Mouse (Mus musculus): ENCODE measurements around the gene Lsg1.

Gene Lsg1

GRCm38 (mm10) chr16:30575815-30576214 lies 11.6 kb downstream of the Lsg1 start:
- ChIA-PET POLR2A (interaction anchor here in 2 of 4 experiments (0.8 to 3.2 kb wide), 6 partner anchors 10 to 17 kb away, joined by 3 to 12 read pairs (median 4); partner anchors contain the start of gene Lsg1 (in 1 of the 2)), CTCF (interaction anchor here in 1 of 4 experiments (1.1 kb wide), 1 partner anchor 24 kb away, joined by 3 read pairs; no protein-coding TSS in a partner anchor)

GRCm38 (mm10) chr16:30572239-30572638 lies 15.2 kb downstream of the Lsg1 start:
- CTCF ChIA-PET = interaction anchor here (0.6 to 1.7 kb wide), 19 partner anchors 8 to 1212 kb away, joined by 3 to 7 read pairs (median 4); no protein-coding TSS in a partner anchor

GRCm38 (mm10) chr16:30571378-30571777 lies 16.0 kb downstream of the Lsg1 start:
- POLR2A ChIA-PET = interaction anchor here in 3 of 4 experiments (0.5 to 4.0 kb wide), 25 partner anchors 10 to 621 kb away, joined by 3 to 29 read pairs (median 4); partner anchors contain the start of genes Fam43a (in 1 of the 3) and Lsg1 (in 1 of the 3)
- CTCF ChIA-PET = interaction anchor here in 3 of 4 experiments (0.5 to 1.7 kb wide), 6 partner anchors 9 to 499 kb away, joined by 3 to 6 read pairs (median 4); no protein-coding TSS in a partner anchor

More at GRCm38 (mm10) chr16:30572239-30572638, 15.2 kb downstream of the Lsg1 start:
- POLR2A ChIA-PET = interaction anchor here in 3 of 4 experiments (0.5 to 4.0 kb wide), 37 partner anchors 10 to 916 kb away, joined by 3 to 29 read pairs (median 4); partner anchors contain the start of genes Fam43a (in 2 of the 3) and Lsg1 (in 1 of the 3)

- ChIA-PET POLR2A (interaction anchor here in 3 of 4 experiments (0.6 to 4.0 kb wide), 8 partner anchors 8 to 500 kb away, joined by 3 to 29 read pairs (median 6); no protein-coding TSS in a partner anchor), CTCF (interaction anchor here (0.6 to 1.4 kb wide), 14 partner anchors 9 to 1315 kb away, joined by 3 to 7 read pairs (median 3); partner anchors contain the start of gene Tmem44 (in 1 of the 4))
These were observed 17.2 kb downstream of the Lsg1 start for GRCm38 (mm10) chr16:30570173-30570572.

- POLR2A ChIA-PET = interaction anchor here in 2 of 4 experiments (0.6 to 2.1 kb wide), 8 partner anchors 9 to 273 kb away, joined by 3 to 8 read pairs (median 4); no protein-coding TSS in a partner anchor
- CTCF ChIA-PET = interaction anchor here in 1 of 4 experiments (0.7 kb wide), 1 partner anchor 33 kb away, joined by 6 read pairs; no protein-coding TSS in a partner anchor
These were observed 21.8 kb downstream of the Lsg1 start for GRCm38 (mm10) chr16:30565631-30566030.

- ChIA-PET POLR2A (interaction anchor here (0.9 to 4.0 kb wide), 17 partner anchors 10 to 633 kb away, joined by 3 to 29 read pairs (median 5); partner anchors contain the start of genes Fam43a (in 2 of the 4), Tmem44 (in 2 of the 4) and Lsg1 (in 1 of the 4)), CTCF (interaction anchor here in 2 of 4 experiments (1.9 to 2.0 kb wide), 2 partner anchors 40 to 510 kb away, joined by 4 to 5 read pairs; no protein-coding TSS in a partner anchor)
These were observed 26.8 kb downstream of the Lsg1 start for GRCm38 (mm10) chr16:30560601-30561000.

- ChIA-PET CTCF (interaction anchor here in 2 of 4 experiments (0.8 to 2.0 kb wide), 4 partner anchors 10 to 511 kb away, joined by 3 to 5 read pairs (median 4); no protein-coding TSS in a partner anchor), POLR2A (interaction anchor here (0.5 to 4.0 kb wide), 18 partner anchors 9 to 634 kb away, joined by 3 to 29 read pairs (median 4); partner anchors contain the start of genes Tmem44 (in 3 of the 4), Fam43a (in 1 of the 4) and Lsg1 (in 1 of the 4))
These were observed 27.9 kb downstream of the Lsg1 start for GRCm38 (mm10) chr16:30559312-30559992.

GRCm38 (mm10) chr16:30554109-30554508 lies 33.3 kb downstream of the Lsg1 start:
- ChIA-PET POLR2A (interaction anchor here in 3 of 4 experiments (0.6 to 1.5 kb wide), 5 partner anchors 14 to 46 kb away, joined by 3 to 4 read pairs (median 4); partner anchors contain the start of gene Fam43a (in 1 of the 3)), CTCF (no interaction called here)

GRCm38 (mm10) chr16:30552621-30553338 lies 34.6 kb downstream of the Lsg1 start:
- CTCF ChIA-PET = interaction anchor here in 3 of 4 experiments (0.7 to 1.6 kb wide), 5 partner anchors 19 to 518 kb away, joined by 3 to 5 read pairs (median 5); no protein-coding TSS in a partner anchor

GRCm38 (mm10) chr16:30550748-30551192 lies 36.6 kb downstream of the Lsg1 start, which contains the start of gene Tmem44:
Gene Tmem44, minus strand, starts transcription at chr16:30550842.
- POLR2A ChIA-PET = interaction anchor here (0.7 to 2.9 kb wide), 8 partner anchors 8 to 226 kb away, joined by 3 to 21 read pairs (median 6); partner anchors contain the start of gene Fam43a (in 1 of the 4)
- CTCF ChIA-PET = interaction anchor here in 3 of 4 experiments (0.6 to 1.7 kb wide), 7 partner anchors 10 to 320 kb away, joined by 3 to 5 read pairs (median 3); no protein-coding TSS in a partner anchor

More at GRCm38 (mm10) chr16:30552621-30553338, 34.6 kb downstream of the Lsg1 start:
- POLR2A ChIA-PET = interaction anchor here in 3 of 4 experiments (0.6 to 2.5 kb wide), 13 partner anchors 9 to 527 kb away, joined by 3 to 12 read pairs (median 4); no protein-coding TSS in a partner anchor

GRCm38 (mm10) chr16:30549966-30550747 lies 37.2 kb downstream of the Lsg1 start:
- POLR2A ChIA-PET = interaction anchor here (0.7 to 2.9 kb wide), 9 partner anchors 9 to 226 kb away, joined by 3 to 21 read pairs (median 5); partner anchors contain the start of gene Fam43a (in 1 of the 4)
- CTCF ChIA-PET = interaction anchor here in 3 of 4 experiments (0.6 to 1.9 kb wide), 11 partner anchors 9 to 319 kb away, joined by 3 to 6 read pairs (median 3); no protein-coding TSS in a partner anchor

GRCm38 (mm10) chr16:30549516-30549915 lies 37.9 kb downstream of the Lsg1 start:
- ChIA-PET CTCF (interaction anchor here in 3 of 4 experiments (0.7 to 1.9 kb wide), 7 partner anchors 9 to 17 kb away, joined by 3 to 6 read pairs (median 5); no protein-coding TSS in a partner anchor), POLR2A (interaction anchor here in 3 of 4 experiments (1.3 to 2.9 kb wide), 6 partner anchors 9 to 50 kb away, joined by 4 to 21 read pairs (median 7); partner anchors contain the start of gene Fam43a (in 1 of the 3))

- CTCF ChIA-PET = interaction anchor here in 1 of 4 experiments (1.9 kb wide), 1 partner anchor 10 kb away, joined by 6 read pairs; no protein-coding TSS in a partner anchor
- POLR2A ChIA-PET = interaction anchor here in 2 of 4 experiments (0.8 to 2.9 kb wide), 3 partner anchors 8 to 11 kb away, joined by 3 to 21 read pairs (median 11); no protein-coding TSS in a partner anchor
These were observed 39.1 kb downstream of the Lsg1 start for GRCm38 (mm10) chr16:30548291-30548690.

- ChIA-PET POLR2A (interaction anchor here in 3 of 4 experiments (0.6 to 2.1 kb wide), 3 partner anchors 8 to 486 kb away, joined by 3 to 6 read pairs (median 3); no protein-coding TSS in a partner anchor), CTCF (interaction anchor here in 2 of 4 experiments (0.6 to 2.1 kb wide), 3 partner anchors 24 to 280 kb away, joined by 5 to 7 read pairs (median 6); no protein-coding TSS in a partner anchor)
These were observed 42.7 kb downstream of the Lsg1 start for GRCm38 (mm10) chr16:30544693-30545092.

GRCm38 (mm10) chr16:30543386-30543785 lies 44.0 kb downstream of the Lsg1 start:
- CTCF ChIA-PET = no interaction called here

GRCm38 (mm10) chr16:30542826-30543225 lies 44.6 kb downstream of the Lsg1 start:
- POLR2A ChIA-PET = interaction anchor here in 2 of 4 experiments (1.3 to 1.4 kb wide), 2 partner anchors 11 to 18 kb away, joined by 5 read pairs; no protein-coding TSS in a partner anchor
- CTCF ChIA-PET = no interaction called here

More at GRCm38 (mm10) chr16:30543386-30543785, 44.0 kb downstream of the Lsg1 start:
- POLR2A ChIA-PET = no interaction called here
